Mouse (Mus musculus): Measurements from ENCODE around the gene Abcg8. TPM values are rescaled to one million over a fixed set of nuclear protein-coding genes. Genes with fewer than 3 reads are reported as not detected.
A peak's percentile ranks its signal among the peaks of the same experiment; 100 is the strongest.

Abcg8 gene
- polyA plus RNA-seq, 1 experiment, result not detected

DNA sequence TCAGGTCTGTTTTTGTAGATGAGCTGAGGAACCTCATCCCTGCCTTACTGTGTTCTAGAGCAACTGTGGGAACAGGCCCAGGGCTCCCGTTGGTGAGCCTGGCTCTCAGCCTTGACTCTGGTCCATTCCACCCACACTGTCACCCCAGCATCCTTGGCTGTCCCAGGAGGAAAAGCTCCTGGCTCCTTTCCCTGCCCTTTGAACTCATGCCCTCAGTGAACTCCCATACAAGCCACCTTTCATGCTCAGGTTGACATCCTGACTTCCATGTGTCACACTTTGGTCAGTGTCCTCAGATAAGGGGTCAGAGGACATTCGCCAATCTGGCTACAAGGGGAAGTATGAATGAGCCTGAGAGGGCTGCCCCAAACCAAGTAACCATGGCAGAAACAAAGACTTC is 17.6 kb downstream of the Abcg8 start:
- no peak for TF ChIP-seq CTCF (IDR thresholded peaks at IDR 0.05; ENCODE audit: borderline replicate concordance, insufficient read depth, low read length)
- TF ChIP-seq POLR2A (IDR thresholded peaks at IDR 0.05; ENCODE audit: low read depth, low read length), result no peak
- no peaks in the 10 kb centered on the region for H3K4me1 ChIP-seq (ENCODE audit: control insufficient read depth, insufficient read depth, low read length)
- H3K4me3 ChIP-seq (ENCODE audit: insufficient read depth, low read length), result no peak overlapping the region
- H3K27ac ChIP-seq (ENCODE audit: insufficient read depth, low read length), result no peak overlapping the region

DNA sequence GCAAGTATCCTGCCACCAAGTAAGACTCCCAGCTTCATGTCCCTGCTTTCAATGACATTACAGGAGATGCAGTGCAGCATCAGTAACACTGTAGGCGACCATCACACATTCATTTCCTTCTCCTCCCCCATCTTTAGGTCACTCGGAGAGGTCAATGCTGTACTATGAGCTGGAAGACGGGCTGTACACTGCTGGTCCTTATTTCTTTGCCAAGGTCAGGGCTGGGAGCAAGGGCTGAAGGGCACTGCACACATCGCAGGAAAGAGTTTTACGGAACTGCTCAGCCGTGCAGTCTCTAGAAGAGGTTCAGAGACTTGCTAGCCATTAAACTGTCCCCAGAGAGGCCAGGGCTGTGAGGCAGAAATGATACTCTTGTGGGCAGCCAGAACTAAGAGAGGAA is 20.4 kb downstream of the Abcg8 start:
- Histone ChIP-seq H3K4me3 (ENCODE audit: insufficient read depth, low read length) (no peak overlapping the region), H3K4me1 (ENCODE audit: control insufficient read depth, insufficient read depth, low read length) (no peaks in the 10 kb centered on the region), H3K27ac (ENCODE audit: insufficient read depth, low read length) (no peak overlapping the region)
- TF ChIP-seq POLR2A (IDR thresholded peaks at IDR 0.05; ENCODE audit: low read depth, low read length), result no peak
- no peak for TF ChIP-seq CTCF (IDR thresholded peaks at IDR 0.05; ENCODE audit: borderline replicate concordance, insufficient read depth, low read length)

DNA sequence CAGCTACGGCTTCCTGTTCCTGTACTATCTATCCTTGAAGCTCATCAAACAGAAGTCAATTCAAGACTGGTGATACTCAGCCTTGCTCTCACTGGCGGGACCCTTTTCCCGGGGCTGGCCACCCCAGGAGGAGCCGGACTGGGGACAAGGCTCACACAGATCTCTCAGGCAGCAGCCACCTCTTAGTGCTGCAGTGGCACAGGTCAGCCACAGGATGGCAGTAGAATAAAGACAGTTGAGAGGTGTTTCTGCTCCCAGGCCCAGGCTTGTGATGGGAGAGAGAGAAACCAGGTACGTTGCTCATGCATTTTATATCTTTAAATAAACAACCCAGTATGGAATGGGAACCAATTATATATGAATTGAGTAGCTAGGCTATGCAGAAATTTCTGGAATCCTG is 22.6 kb downstream of the Abcg8 start:
- TF ChIP-seq CTCF (IDR thresholded peaks at IDR 0.05; ENCODE audit: borderline replicate concordance, insufficient read depth, low read length) (peak; percentile 83; the same call in 1 of the 2 replicates), POLR2A (IDR thresholded peaks at IDR 0.05; ENCODE audit: low read depth, low read length) (no peak)
- Histone ChIP-seq H3K4me1 (ENCODE audit: control insufficient read depth, insufficient read depth, low read length) (no peaks in the 10 kb centered on the region), H3K4me3 (ENCODE audit: insufficient read depth, low read length) (no peak overlapping the region), H3K27ac (ENCODE audit: insufficient read depth, low read length) (no peak overlapping the region)

DNA sequence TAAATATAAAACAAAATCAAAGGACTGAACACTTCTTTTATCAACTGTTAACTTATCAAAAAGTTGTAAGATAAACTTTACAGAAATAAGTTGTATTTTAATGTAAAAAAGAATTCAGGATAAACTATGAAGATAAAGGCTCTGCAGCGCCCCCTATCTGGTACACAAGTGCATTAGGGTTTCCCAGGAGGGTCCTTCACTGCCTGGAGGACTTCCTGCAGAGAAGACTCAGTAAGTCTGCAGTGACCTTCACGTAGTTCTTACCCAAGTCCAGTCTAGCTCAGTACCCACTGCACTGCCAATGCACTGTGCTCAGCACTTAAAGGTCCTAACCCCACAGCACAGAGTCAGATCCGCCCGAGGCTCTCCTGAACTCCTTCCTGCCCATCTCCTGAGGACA is 31.3 kb downstream of the Abcg8 start:
- no peak for TF ChIP-seq POLR2A (IDR thresholded peaks at IDR 0.05; ENCODE audit: low read depth, low read length)
- no peak for TF ChIP-seq CTCF (IDR thresholded peaks at IDR 0.05; ENCODE audit: borderline replicate concordance, insufficient read depth, low read length)
- no peak overlapping the region for H3K27ac ChIP-seq (ENCODE audit: insufficient read depth, low read length)
- no peak overlapping the region for H3K4me3 ChIP-seq (ENCODE audit: insufficient read depth, low read length)
- no peaks in the 10 kb centered on the region for H3K4me1 ChIP-seq (ENCODE audit: control insufficient read depth, insufficient read depth, low read length)

DNA sequence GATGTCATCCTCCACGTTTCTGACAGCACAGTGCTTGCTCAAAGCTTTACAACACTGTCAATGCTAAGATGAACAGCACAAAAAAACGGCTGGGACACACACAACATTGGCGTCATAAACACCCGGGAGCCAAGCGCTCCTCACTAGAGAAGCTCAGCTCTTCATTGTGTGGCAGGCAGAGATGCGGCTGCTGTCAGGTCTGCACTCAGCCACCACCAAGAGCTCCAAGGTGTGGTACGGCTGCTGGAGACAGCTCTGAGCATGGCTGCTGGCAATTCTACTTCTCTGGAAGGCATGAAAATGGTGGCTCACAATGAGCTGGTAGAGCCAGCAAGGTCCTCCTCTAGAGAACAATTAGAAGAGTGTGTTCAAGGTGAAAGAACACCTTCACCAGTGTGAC is 32.7 kb downstream of the Abcg8 start:
- TF ChIP-seq CTCF (IDR thresholded peaks at IDR 0.05; ENCODE audit: borderline replicate concordance, insufficient read depth, low read length), result no peak
- TF ChIP-seq POLR2A (IDR thresholded peaks at IDR 0.05; ENCODE audit: low read depth, low read length), result no peak
- Histone ChIP-seq H3K4me1 (ENCODE audit: control insufficient read depth, insufficient read depth, low read length) (no peaks in the 10 kb centered on the region), H3K4me3 (ENCODE audit: insufficient read depth, low read length) (no peak overlapping the region), H3K27ac (ENCODE audit: insufficient read depth, low read length) (no peak overlapping the region)

DNA sequence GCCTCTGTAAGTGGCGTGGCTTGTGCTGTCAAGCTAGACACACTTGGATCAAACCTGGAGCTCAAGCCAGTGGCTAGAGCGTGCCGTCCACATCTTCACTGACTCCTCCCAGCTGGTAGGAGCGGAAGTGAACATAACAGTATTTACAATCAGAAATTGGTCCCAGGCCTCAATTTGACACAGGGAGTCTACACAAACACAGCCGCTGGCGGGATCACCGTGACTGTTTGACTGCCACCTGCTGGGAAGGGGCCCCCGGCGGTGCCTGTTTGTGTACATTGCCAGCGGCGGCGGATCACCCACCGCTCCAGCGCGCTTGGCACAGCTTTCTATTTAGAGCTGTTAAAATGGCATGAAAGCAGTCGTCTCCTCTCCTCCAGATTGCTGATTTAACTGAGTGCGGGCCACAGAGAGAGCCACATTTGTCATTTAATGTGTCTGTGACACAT is 33.3 kb downstream of the Abcg8 start:
- Histone ChIP-seq H3K4me3 (ENCODE audit: insufficient read depth, low read length) (no peak overlapping the region), H3K4me1 (ENCODE audit: control insufficient read depth, insufficient read depth, low read length) (no peaks in the 10 kb centered on the region), H3K27ac (ENCODE audit: insufficient read depth, low read length) (no peak overlapping the region)
- TF ChIP-seq POLR2A (IDR thresholded peaks at IDR 0.05; ENCODE audit: low read depth, low read length) (no peak), CTCF (IDR thresholded peaks at IDR 0.05; ENCODE audit: borderline replicate concordance, insufficient read depth, low read length) (no peak)

DNA sequence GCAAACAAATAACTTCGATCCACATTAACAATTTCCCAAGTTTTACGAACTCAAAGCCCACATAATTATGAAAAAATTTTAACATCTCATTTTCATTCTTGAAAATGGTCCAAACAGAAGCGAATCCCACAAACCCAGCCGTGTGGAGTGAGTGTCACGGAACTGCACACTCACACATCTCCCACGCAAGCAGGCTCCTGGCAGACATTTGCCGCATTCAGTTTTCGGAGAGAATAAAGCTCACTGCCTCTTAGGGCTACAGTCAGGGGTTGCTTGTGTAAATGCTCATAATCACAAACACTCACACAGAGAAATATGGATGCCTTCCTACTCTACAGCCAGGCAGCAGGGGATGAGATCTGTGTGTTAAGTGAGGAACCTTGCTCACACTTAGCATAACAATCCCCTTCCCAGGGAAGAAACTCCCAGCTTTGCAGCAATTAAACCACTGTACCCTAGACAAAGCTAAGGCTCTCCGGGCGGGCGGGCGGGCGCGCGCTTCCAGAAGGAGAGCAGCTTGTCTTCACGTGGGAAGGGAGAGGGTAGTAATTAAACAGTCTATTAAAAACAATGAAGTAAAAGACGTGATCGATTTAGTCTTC is 37.6 kb downstream of the Abcg8 start:
- H3K4me1 ChIP-seq (ENCODE audit: control insufficient read depth, insufficient read depth, low read length), result 0 out of 2 replicates have a peak, but pooled peaks cover 5% of the 10 kb centered on the region
- H3K4me3 ChIP-seq (ENCODE audit: insufficient read depth, low read length), result no peak overlapping the region
- no peak for TF ChIP-seq POLR2A (IDR thresholded peaks at IDR 0.05; ENCODE audit: low read depth, low read length)
- TF ChIP-seq CTCF (IDR thresholded peaks at IDR 0.05; ENCODE audit: borderline replicate concordance, insufficient read depth, low read length), result no peak

DNA sequence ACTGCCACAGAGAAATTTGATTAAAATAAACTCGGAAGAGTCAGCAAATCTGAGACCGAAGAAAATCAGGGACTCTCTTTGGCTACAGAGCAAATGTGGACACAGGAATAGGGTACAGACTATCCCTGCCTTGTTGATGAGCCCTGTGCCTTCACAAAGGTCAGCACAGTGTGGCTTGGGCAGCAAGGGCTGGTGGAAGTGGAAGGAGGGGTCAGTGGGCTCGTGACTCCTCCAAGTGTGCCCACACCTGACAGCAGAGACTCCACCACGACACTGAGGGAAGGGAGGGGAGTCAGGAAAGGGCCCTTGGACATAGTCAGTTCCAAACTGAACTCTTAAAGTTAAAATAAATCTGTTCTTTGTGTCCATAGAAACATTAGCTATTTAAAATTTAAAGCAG is 38.8 kb downstream of the Abcg8 start:
- TF ChIP-seq CTCF (IDR thresholded peaks at IDR 0.05; ENCODE audit: borderline replicate concordance, insufficient read depth, low read length) (no peak), POLR2A (IDR thresholded peaks at IDR 0.05; ENCODE audit: low read depth, low read length) (no peak)
- H3K27ac ChIP-seq (ENCODE audit: insufficient read depth, low read length), result no peak overlapping the region
- H3K4me1 ChIP-seq (ENCODE audit: control insufficient read depth, insufficient read depth, low read length), result 0 out of 2 replicates have a peak, but pooled peaks cover 5% of the 10 kb centered on the region
- no peak overlapping the region for H3K4me3 ChIP-seq (ENCODE audit: insufficient read depth, low read length)

More for the DNA sequence above, 37.6 kb downstream of the Abcg8 start:
- no peak overlapping the region for H3K27ac ChIP-seq (ENCODE audit: insufficient read depth, low read length)

DNA sequence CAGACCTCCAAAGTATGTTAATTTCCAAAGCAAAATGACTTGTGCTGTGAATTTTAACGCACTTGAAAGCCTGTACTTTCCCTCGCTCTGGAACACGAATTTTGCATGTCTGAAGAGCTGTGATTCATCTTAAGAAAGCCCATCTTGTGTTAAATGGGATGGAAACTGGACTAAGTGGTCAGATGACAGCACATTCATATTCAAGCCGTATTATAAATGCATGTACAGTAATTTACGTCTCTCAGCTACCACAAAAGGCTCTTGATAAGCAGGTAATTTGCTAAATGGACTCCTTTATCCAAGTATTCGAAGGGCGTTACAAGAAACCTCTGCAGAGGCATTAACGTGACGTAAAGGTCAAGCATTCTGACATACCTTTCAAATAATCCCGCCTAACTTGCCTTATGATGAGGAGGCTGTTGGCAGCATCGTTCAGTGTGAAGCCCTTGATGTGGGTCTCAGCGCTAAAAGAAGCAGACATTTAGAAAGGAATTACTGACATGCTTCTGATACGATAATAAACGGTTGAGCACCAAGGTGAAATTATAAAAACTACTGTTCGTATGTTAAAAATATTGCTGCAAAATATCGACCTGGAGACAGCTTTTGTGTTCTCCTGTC is 40.3 kb downstream of the Abcg8 start:
- no peak overlapping the region for H3K27ac ChIP-seq (ENCODE audit: insufficient read depth, low read length)
- TF ChIP-seq CTCF (IDR thresholded peaks at IDR 0.05; ENCODE audit: borderline replicate concordance, insufficient read depth, low read length) (no peak), POLR2A (IDR thresholded peaks at IDR 0.05; ENCODE audit: low read depth, low read length) (no peak)
- H3K4me3 ChIP-seq (ENCODE audit: insufficient read depth, low read length), result no peak overlapping the region
- 0 out of 2 replicates have a peak, but pooled peaks cover 5% of the 10 kb centered on the region for H3K4me1 ChIP-seq (ENCODE audit: control insufficient read depth, insufficient read depth, low read length)

DNA sequence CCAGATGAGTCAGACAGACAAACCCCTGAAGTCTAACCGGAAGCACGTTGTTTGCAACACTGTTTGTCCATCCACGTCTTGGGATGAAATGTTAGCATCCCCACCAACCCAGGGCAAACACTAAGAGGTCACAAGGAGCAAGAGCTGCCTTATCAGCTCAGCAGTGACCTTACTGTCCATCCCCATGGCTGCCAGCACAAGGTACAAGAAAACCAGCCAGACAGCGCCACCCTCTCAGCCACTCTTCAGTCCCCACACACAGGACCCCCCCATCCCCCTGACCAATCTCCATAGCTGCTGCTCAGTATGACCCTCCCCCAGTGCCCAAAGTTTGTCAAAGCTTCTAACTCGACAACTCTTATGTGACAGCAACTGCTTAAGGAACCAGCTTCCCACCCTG is 41.3 kb downstream of the Abcg8 start:
- H3K4me1 ChIP-seq (ENCODE audit: control insufficient read depth, insufficient read depth, low read length), result 0 out of 2 replicates have a peak, but pooled peaks cover 5% of the 10 kb centered on the region
- TF ChIP-seq CTCF (IDR thresholded peaks at IDR 0.05; ENCODE audit: borderline replicate concordance, insufficient read depth, low read length) (no peak), POLR2A (IDR thresholded peaks at IDR 0.05; ENCODE audit: low read depth, low read length) (no peak)
- H3K27ac ChIP-seq (ENCODE audit: insufficient read depth, low read length), result no peak overlapping the region
- H3K4me3 ChIP-seq (ENCODE audit: insufficient read depth, low read length), result no peak overlapping the region
